Mouse (Mus musculus) T-cell, adult 2 months (primary cell): ENCODE data around the gene Hadha.
A peak's percentile ranks its signal among the peaks of the same experiment; 100 is the strongest.

ENCODE experiments used
- DNase-seq: peaks from one replicate; pipeline ENCODE4 v3.0.0; 2022; ENCODE audit warnings: low spot score

The Hadha gene

DNA sequence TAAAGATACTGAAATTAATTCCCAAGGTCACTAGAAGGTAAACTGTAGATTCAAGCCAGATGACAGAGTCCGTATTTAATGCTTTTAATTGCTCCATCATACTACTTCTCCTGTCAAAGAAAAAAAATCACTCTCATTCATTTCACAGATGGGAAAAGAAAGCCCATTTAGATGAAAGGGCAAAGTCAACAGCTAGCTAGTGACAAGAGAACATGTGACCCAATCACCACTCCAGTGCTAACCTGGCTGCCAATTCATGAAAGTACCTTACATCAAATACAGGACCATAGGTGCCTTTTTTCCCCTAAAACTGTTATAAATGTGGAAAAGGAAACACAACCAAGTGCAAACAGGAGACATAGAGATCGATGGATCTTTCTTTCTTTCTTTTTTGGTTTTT is 1.7 kb downstream of the Hadha start:
- no peak for DNase-seq

DNA sequence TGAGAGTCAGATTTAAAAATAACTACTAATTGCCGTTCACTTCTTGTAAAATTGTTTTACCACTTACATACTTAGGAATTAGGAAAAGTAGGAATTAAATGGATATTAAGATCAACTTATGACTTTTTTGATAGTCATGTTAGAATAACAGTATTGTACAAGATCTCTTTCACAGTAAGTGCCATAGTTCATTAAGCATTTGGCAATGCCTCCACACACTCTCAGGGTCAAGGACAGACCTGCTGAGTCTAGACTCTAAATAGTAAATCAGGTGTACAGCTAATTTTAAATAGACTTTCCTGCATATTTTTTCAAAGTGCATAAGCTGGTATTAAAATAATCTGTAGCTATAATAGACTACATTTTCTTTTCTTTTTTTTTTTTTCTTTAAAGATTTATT is 2.5 kb downstream of the Hadha start:
- no peak for DNase-seq

DNA sequence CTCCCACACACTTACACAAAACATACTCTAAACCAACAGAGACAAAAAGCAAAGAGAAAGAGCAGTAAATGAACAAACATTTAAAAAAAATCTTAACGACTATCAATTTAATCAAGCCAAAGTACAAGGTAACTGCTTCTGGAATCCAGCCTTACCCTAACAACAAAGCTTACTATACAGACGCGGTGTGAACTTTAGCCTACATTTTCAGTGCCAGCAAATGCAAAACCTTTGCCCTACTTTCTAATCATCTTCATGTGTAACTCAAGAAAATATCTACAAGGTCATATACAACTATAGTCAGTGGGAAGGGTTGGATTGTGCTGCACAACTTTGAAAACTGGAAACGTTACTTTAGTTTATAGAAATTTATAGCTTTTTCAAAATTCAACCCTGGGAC is 3.0 kb downstream of the Hadha start:
- DNase-seq: no peak

DNA sequence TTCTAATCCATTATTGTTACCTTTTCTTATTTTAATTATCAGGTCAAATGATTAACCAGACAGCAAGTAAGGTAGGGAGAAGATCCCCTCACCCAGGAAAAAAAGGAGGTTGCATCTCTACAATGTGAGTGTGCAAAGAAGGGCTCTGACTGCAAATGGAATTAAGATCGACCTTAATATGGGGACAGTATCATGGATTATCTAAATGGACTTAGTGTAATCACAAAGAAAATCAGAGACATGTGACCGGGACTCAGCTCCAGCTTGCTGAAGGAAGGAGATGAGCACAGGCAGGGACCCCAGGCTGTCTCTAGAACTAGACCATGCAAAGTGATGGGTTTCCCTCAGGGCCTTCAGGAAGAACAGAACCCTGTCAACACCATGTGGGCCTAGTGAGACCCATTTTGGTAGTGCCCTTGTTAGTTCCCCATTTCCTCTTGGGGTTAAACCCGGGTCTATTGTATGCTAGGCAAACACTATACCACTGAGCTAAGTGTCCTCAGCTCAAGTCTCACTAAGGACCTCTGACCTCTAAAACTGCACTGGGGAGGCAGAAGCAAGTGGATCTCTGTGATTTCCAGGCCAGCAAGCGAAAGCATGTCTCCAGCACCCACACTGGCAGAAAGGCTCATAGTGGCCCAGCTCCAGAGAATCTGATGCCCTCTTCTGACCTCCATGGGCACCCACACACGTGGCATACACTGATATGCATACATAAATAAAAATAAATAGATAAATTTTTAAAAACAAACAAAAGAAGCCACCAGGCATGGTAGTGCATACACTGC is 6.6 kb downstream of the Hadha start:
- DNase-seq: no peak

DNA sequence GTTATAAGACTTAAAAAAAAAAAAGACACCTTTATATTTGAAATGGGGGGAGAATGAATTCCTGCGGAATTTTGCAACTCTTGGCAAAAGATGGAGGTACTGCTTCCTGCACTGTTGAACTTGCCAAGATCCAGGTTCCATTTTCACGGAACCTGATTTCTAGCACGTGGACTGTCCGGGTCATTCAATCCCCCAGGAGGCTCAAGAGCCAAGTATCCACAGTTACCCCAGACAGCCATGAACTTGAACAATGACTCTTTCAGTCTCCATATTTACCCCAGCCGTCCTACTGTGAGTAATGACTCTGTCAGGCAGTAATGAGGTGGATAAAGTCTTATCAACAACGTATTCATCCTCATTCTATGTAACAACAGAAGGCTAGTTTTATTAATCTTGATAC is 8.4 kb downstream of the Hadha start:
- DNase-seq: no peak

GRCm38 (mm10) chr5:30138193-30138592 is 16.8 kb downstream of the Hadha start:
- DNase-seq: no peak

GRCm38 (mm10) chr5:30137271-30137670 is 17.7 kb downstream of the Hadha start:
- no peak for DNase-seq

DNA sequence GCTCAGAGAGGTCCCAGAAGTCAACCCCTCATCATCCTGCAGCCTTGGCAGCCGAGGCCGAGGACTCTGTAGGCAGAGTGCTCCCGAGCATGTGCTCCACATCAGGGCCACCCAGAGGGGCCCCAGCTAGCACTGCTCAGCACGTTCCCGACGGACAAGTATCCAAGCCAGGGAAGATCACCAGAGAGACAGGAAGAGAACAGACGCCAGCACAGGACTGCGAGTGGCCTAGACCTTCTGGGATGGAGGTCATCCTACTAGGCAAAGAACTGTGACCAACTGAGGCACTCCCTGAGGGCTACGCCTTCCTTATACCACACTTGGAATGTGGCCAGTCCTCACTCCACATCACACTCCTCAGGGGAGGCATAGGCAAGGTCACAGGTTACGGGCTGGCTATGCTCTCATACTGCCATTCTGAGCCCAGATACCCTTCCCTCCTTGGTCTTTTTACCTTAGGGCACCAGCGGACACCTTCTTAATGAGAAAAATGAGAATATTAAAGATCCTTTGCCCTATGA is 19.2 kb downstream of the Hadha start:
- no peak for DNase-seq

DNA sequence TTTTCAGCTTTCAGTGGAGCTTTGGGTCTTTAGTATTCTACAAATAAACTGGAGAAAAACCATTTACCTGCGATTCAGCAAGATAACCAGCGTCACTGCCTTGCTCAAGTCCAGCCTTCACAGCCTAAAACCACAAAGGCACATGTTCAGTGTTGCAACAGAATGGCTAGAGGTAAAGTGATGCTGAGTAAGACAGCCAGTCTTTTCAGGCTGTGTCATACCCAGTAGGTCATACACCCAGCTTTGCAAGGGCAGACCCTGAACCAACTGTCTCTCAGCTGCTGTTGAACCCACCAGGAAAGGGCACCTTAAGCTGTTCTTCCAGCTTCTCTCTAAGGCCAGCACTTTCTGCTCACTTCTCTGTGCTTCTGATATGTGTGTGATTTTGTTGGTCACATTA is 22.8 kb downstream of the Hadha start:
- no peak for DNase-seq

DNA sequence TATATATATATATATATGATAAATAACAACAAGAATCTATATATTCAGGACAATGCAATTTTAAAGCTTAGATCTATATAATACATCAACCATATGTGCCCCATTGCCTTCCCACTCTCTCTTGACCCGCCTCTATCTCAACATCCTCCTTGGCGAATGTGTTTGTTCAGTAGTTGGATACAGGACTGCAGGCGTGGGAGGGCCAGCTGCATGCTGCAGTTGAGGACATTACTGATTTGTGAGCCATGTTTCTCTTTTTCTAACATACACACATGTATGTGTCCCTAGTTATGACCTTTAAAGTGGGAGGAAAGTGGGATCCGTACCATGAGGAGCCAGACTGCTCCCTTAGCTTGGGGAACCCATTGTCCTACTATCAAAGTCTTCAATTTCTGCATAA is 23.7 kb downstream of the Hadha start:
- DNase-seq: no peak

GRCm38 (mm10) chr5:30128680-30129079 is 26.3 kb downstream of the Hadha start:
- no peak for DNase-seq

GRCm38 (mm10) chr5:30127921-30128597 is 26.9 kb downstream of the Hadha start:
- no peak for DNase-seq

DNA sequence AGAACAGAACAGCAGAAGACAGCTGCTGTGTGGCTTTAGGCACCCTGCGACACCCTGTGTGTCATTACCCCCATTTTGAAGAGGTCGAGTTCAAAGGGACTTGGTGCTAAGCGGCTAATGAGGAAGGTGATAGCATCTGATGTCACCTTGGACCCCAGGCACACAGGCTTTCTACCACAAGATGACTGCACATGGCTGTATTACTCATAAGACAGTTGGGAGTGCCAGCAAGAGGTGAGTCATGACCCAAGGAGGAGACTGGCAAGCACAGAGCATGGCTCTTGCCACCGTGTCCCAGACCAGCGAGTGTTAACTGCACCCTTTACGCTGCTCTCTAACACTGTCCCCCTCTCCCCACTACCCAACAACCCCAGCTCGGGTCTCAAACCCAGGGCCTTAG is 28.2 kb downstream of the Hadha start:
- DNase-seq: no peak

- DNase-seq: peak; percentile 15
Observed at GRCm38 (mm10) chr5:30125587-30125986, 29.4 kb downstream of the Hadha start.

DNA sequence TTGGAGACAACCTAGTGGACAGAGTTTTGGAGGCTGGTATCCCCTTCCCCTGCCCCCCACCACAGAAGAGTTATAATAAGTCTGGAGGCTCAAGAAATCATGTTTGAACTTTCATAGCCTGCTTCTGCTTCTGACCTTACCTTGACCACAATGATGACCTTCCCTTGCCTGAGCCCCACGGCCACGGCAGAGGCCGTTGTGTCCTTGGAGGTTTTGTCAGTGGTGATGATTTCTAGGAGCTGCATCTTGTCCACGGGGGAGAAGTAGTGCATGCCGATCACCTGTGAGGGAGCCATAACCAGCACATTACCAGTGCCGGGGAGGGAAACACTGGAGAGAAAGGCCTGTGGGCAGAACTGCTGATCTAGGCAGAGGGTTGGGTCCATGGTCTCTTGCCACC is 32.5 kb downstream of the Hadha start:
- DNase-seq: no peak

- DNase-seq: no peak
Observed at GRCm38 (mm10) chr5:30120106-30120505, 34.9 kb downstream of the Hadha start.

GRCm38 (mm10) chr5:30119163-30119562 is 35.8 kb downstream of the Hadha start:
- DNase-seq: no peak

- DNase-seq: no peak
Observed at GRCm38 (mm10) chr5:30118018-30118417, 36.9 kb downstream of the Hadha start.

- no peak for DNase-seq
Observed at GRCm38 (mm10) chr5:30115718-30116117, 39.2 kb downstream of the Hadha start.

- DNase-seq: no peak
Observed at GRCm38 (mm10) chr5:30114761-30115140, 40.2 kb downstream of the Hadha start.

- peak; percentile 38 for DNase-seq
Observed at GRCm38 (mm10) chr5:30113881-30114760, 40.8 kb downstream of the Hadha start.

GRCm38 (mm10) chr5:30112533-30113068 is 42.4 kb downstream of the Hadha start:
- DNase-seq: no peak
